In genomic region chr5:49662096-49662495, GRCm38 (mm10) we compare ENCODE assay signal across 19 mouse cellular contexts.
"Had no signal": no experiment of that assay in that cellular context is flagged by ENCODE, and none has a peak within 500 bp of the region (broad histone marks: within the 10 kb centered on the region; RNA-seq: fewer than 3 reads in every experiment).

No protein-coding gene starts in this region.

- H3K9ac ChIP-seq: limb, embryonic 13.5 days; liver, embryonic 12.5 days; liver, embryonic 15.5 days; lung, embryonic 15.5 days; stomach, embryonic 15.5 days had no signal

- H3K4me3 ChIP-seq: limb, embryonic 10.5 days; limb, embryonic 13.5 days; liver, embryonic 12.5 days; liver, embryonic 15.5 days; lung, embryonic 15.5 days; megakaryocyte, embryonic 14.5 days; midbrain, embryonic 10.5 days; stomach, embryonic 15.5 days had no signal

- H3K27me3 ChIP-seq: limb, embryonic 13.5 days; liver, embryonic 12.5 days; liver, embryonic 15.5 days; lung, embryonic 15.5 days; megakaryocyte, embryonic 14.5 days; stomach, embryonic 15.5 days had no signal

- H3K27ac ChIP-seq: limb, embryonic 10.5 days; limb, embryonic 13.5 days; liver, embryonic 12.5 days; liver, embryonic 15.5 days; lung, embryonic 15.5 days; midbrain, embryonic 10.5 days; stomach, embryonic 15.5 days had no signal

- H3K36me3 ChIP-seq: limb, embryonic 10.5 days; limb, embryonic 13.5 days; liver, embryonic 12.5 days; liver, embryonic 15.5 days; lung, embryonic 15.5 days; midbrain, embryonic 10.5 days; stomach, embryonic 15.5 days had no signal

- DNase-seq: kidney, postnatal 10 days; kidney, postnatal 36 days; liver; lung, adult 18-20 months; lung, postnatal 10 days; lung, postnatal 36 days; midbrain, embryonic 14.5 days; right cerebral cortex, postnatal 25 days; spleen, adult 18-20 months; thymus, adult 18-20 months; thymus, postnatal 36 days had no signal

- ATAC-seq: liver, embryonic 12.5 days had no signal

- H3K4me1 ChIP-seq: limb, embryonic 10.5 days; limb, embryonic 13.5 days; liver, embryonic 12.5 days; liver, embryonic 15.5 days; lung, embryonic 15.5 days; megakaryocyte, embryonic 14.5 days; midbrain, embryonic 10.5 days; stomach, embryonic 15.5 days had no signal

- H3K4me2 ChIP-seq: limb, embryonic 13.5 days; liver, embryonic 12.5 days; liver, embryonic 15.5 days; lung, embryonic 15.5 days; stomach, embryonic 15.5 days had no signal

- H3K9me3 ChIP-seq: limb, embryonic 10.5 days; limb, embryonic 13.5 days; liver, embryonic 12.5 days; liver, embryonic 15.5 days; lung, embryonic 15.5 days; megakaryocyte, embryonic 14.5 days; midbrain, embryonic 10.5 days; stomach, embryonic 15.5 days had no signal
